10 mouse cellular contexts compared by ENCODE assay signal in the genomic region with DNA sequence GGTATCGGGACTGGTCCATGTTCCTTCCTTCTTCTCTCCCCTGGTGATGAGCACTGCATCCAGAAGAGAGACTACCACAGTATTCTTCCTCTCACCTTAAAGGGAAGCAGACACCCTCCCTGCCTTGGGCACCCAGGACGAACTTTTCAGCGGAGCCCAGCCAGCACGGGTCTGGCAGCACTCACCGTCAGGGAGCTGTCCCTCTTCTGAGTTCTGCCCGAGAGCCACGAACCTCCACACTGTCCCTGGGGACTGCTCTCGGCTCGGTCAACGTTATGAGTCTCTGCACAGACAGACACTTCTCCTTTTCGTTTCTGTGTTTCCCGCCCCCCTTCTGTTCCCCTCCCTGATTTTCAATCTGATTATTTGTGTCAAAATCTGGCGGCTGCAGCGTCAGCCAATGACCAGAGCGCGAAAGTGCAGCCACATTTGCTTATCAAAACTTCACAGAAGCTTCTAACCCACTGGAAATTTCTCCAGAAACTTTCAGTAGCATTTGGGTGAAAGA. TPM values are rescaled to one million over a fixed set of nuclear protein-coding genes. Genes with fewer than 3 reads are reported as not detected.
DNase-seq lines count a peak whose midpoint lies in the region; ATAC-seq and TF ChIP-seq lines count a peak whose summit lies in the region.
"Had no signal": no experiment of that assay in that cellular context is flagged by ENCODE, and none has a peak within 500 bp of the region (broad histone marks: within the 10 kb centered on the region; RNA-seq: fewer than 3 reads in every experiment).

TSS of gene Gfi1b (minus strand) at position 319 of the 508 bp plus-strand sequence.

- H3K36me3 ChIP-seq in heart, embryonic 10.5 days: no peaks in the 10 kb centered on the region
- no peaks in the 10 kb centered on the region for H3K36me3 ChIP-seq in hindbrain, embryonic 16.5 days (ENCODE audit: control insufficient read depth, insufficient read depth, low read length)
- no peaks in the 10 kb centered on the region for H3K36me3 ChIP-seq in midbrain, postnatal 0 days (ENCODE audit: insufficient read depth, low read length)

- peak within 1 kb of the TSS; percentile 18 for H3K4me2 ChIP-seq in hindbrain, embryonic 16.5 days (ENCODE audit: low read length)
- H3K4me2 ChIP-seq in midbrain, postnatal 0 days (ENCODE audit: low read depth, low read length, poor library complexity, severe bottlenecking): peak within 1 kb of the TSS; percentile 2; the same call in 1 of the 2 replicates

- peaks cover 32% of the 10 kb centered on the region for H3K27me3 ChIP-seq in heart, embryonic 10.5 days (ENCODE audit: insufficient read depth, poor library complexity, severe bottlenecking)
- H3K27me3 ChIP-seq in hindbrain, embryonic 16.5 days (replicated peaks; ENCODE audit: control insufficient read depth, insufficient read depth, low read length): peaks cover 6% of the 10 kb centered on the region
- H3K27me3 ChIP-seq in midbrain, postnatal 0 days (ENCODE audit: insufficient read depth, low read length): peaks cover 12% of the 10 kb centered on the region; the same call in 1 of the 2 replicates

- no peak within 1 kb of the TSS for H3K9ac ChIP-seq in hindbrain, embryonic 16.5 days (ENCODE audit: low read depth, low read length)
- no peak within 1 kb of the TSS for H3K9ac ChIP-seq in midbrain, postnatal 0 days (replicated peaks; ENCODE audit: low read length, poor library complexity, severe bottlenecking)

- no peaks in the 10 kb centered on the region for H3K9me3 ChIP-seq in heart, embryonic 10.5 days
- H3K9me3 ChIP-seq in hindbrain, embryonic 16.5 days (ENCODE audit: control insufficient read depth, low read length): no peaks in the 10 kb centered on the region
- no peaks in the 10 kb centered on the region for H3K9me3 ChIP-seq in midbrain, postnatal 0 days (ENCODE audit: low read length)

- peaks cover 23% of the 10 kb centered on the region for H3K4me1 ChIP-seq in heart, embryonic 10.5 days
- H3K4me1 ChIP-seq in hindbrain, embryonic 16.5 days (ENCODE audit: control insufficient read depth, insufficient read depth, low read depth, low read length): no peaks in the 10 kb centered on the region
- no peaks in the 10 kb centered on the region for H3K4me1 ChIP-seq in midbrain, postnatal 0 days (ENCODE audit: insufficient read depth, low read length)

- no peak within 1 kb of the TSS; the same call in 1 of the 2 replicates for H3K27ac ChIP-seq in heart, embryonic 10.5 days
- H3K27ac ChIP-seq in hindbrain, embryonic 16.5 days (ENCODE audit: low read depth, low read length): no peak within 1 kb of the TSS
- H3K27ac ChIP-seq in midbrain, postnatal 0 days (ENCODE audit: low read depth, low read length): no peak within 1 kb of the TSS

- ATAC-seq in hindbrain, embryonic 16.5 days: no peak
- no peak for ATAC-seq in midbrain, postnatal 0 days (ENCODE audit: low FRiP score)

- TF ChIP-seq CTCF in midbrain, postnatal 0 days (IDR thresholded peaks at IDR 0.05): no peak

- H3K4me3 ChIP-seq in heart, embryonic 10.5 days: peak within 1 kb of the TSS; percentile 41
- no peak within 1 kb of the TSS for H3K4me3 ChIP-seq in hindbrain, embryonic 16.5 days (ENCODE audit: low read length)
- no peak within 1 kb of the TSS for H3K4me3 ChIP-seq in midbrain, postnatal 0 days (ENCODE audit: low read depth, low read length)

- 9% methylated on average over 16 of the region's 16 CpGs for WGBS in heart, embryonic 10.5 days
- 8% methylated on average over 16 of the region's 16 CpGs for WGBS in hindbrain, embryonic 16.5 days
- 5% methylated on average over 16 of the region's 16 CpGs for WGBS in midbrain, postnatal 0 days

- DNase-seq in heart, embryonic 10.5 days (ENCODE audit: low spot score): no peak
- DNase-seq in heart, adult 9 months (ENCODE audit: low spot score in 2 of 2): no peak
- DNase-seq in NIH3T3 (ENCODE audit: low read depth): peak; percentile 35
- no peak for DNase-seq in midbrain, postnatal 0 days (ENCODE audit: low spot score)
- no peak for DNase-seq in thymus, postnatal 36 days
- DNase-seq in thymus, adult 18-20 months: no peak
- DNase-seq in retina, postnatal 1 day: no peak

RNA-seq across cellular contexts. Expression of gene Gfi1b, which starts in this region (rescaled TPM):
- polyA plus RNA-seq in heart, embryonic 10.5 days (2016; fragmentation: Nextera tagmentation; extraction: Ambion mirVana): 11.0 and 12.2 TPM in 2 replicates
- polyA plus RNA-seq in hindbrain, embryonic 16.5 days (2015; fragmentation: Nextera tagmentation; extraction: Ambion mirVana): not detected in 2 replicates
- total RNA-seq in midbrain, postnatal 0 days (2014; rRNA removed): not detected in 2 replicates
- polyA plus RNA-seq in midbrain, postnatal 0 days (2015; fragmentation: Nextera tagmentation; extraction: Ambion mirVana): not detected in 2 replicates
- polyA plus RNA-seq: cortical plate, adult 2 months; neural tube, embryonic 14.5 days had no signal

Comparison
In these comparisons a context has a peak if more than half of its experiments do, and no peak if none do; other contexts are left out.
1. RNA of gene Gfi1b (polyA plus RNA-seq): 11.0 to 12.2 TPM in heart, embryonic 10.5 days; not detected in midbrain, postnatal 0 days and not detected in hindbrain, embryonic 16.5 days; every median in the first group is over 10 times any median in the second.